Mouse (Mus musculus): Measurements from ENCODE around the gene Abcg2.
"Not testable (repeated sequence)": the region's sequence is repeated elsewhere in the genome, so short reads cannot be mapped to it uniquely, and the experiment has no call there.

Abcg2 gene

GRCm38 (mm10) chr6:58584223-58584622, at the start of gene Abcg2:
TSS of gene Abcg2 (plus strand) at chr6:58584523.
- DNase-seq = not testable (repeated sequence)

GRCm38 (mm10) chr6:58540263-58540662, 44.1 kb upstream of the Abcg2 start:
- DNase-seq = not testable (repeated sequence)

- peak; percentile 15 to 16 for DNase-seq
Observed at GRCm38 (mm10) chr6:58542852-58543251, 41.5 kb upstream of the Abcg2 start.

GRCm38 (mm10) chr6:58544971-58545370, 39.4 kb upstream of the Abcg2 start:
- DNase-seq = not testable (repeated sequence)

GRCm38 (mm10) chr6:58546050-58546449, 38.3 kb upstream of the Abcg2 start:
- DNase-seq = not testable (repeated sequence)

GRCm38 (mm10) chr6:58546816-58547215, 37.5 kb upstream of the Abcg2 start:
- peak; percentile 13 to 21 for DNase-seq

- DNase-seq = not testable (repeated sequence)
Observed at GRCm38 (mm10) chr6:58553812-58554211, 30.5 kb upstream of the Abcg2 start.

- DNase-seq = not testable (repeated sequence)
Observed at GRCm38 (mm10) chr6:58593987-58594844, 9.9 kb downstream of the Abcg2 start.

- not testable (repeated sequence) for DNase-seq
Observed at GRCm38 (mm10) chr6:58595639-58596293, 11.4 kb downstream of the Abcg2 start.

- DNase-seq = peak; percentile 33 to 40
Observed at GRCm38 (mm10) chr6:58596294-58596653, 12.0 kb downstream of the Abcg2 start.

- DNase-seq = not testable (repeated sequence)
Observed at GRCm38 (mm10) chr6:58602119-58602518, 17.8 kb downstream of the Abcg2 start.

GRCm38 (mm10) chr6:58602991-58603390, 18.7 kb downstream of the Abcg2 start:
- not testable (repeated sequence) for DNase-seq

- not testable (repeated sequence) for DNase-seq
Observed at GRCm38 (mm10) chr6:58603485-58604090, 19.3 kb downstream of the Abcg2 start.

GRCm38 (mm10) chr6:58606642-58607041, 22.3 kb downstream of the Abcg2 start:
- DNase-seq = no peak

GRCm38 (mm10) chr6:58608422-58608821, 24.1 kb downstream of the Abcg2 start:
- no peak for DNase-seq

GRCm38 (mm10) chr6:58609919-58610759, 25.8 kb downstream of the Abcg2 start:
- DNase-seq = no peak

- DNase-seq = no peak
Observed at GRCm38 (mm10) chr6:58610760-58611654, 26.7 kb downstream of the Abcg2 start.

GRCm38 (mm10) chr6:58624126-58624525, 39.8 kb downstream of the Abcg2 start:
- no peak for DNase-seq

GRCm38 (mm10) chr6:58629238-58629637, 44.9 kb downstream of the Abcg2 start:
- no peak for DNase-seq

GRCm38 (mm10) chr6:58632419-58632818, 48.1 kb downstream of the Abcg2 start:
- DNase-seq = no peak

GRCm38 (mm10) chr6:58633731-58634130, 49.4 kb downstream of the Abcg2 start:
- DNase-seq = no peak
